Mouse (Mus musculus) liver, embryonic 15.5 days (tissue): ENCODE measurements at regions not wholly inside any gene's neighbourhood (a gene's known extent, or its start where the extent isn't known, plus 50 kb on each side); places are given as distances from the start of the nearest gene placed in this dataset.

Experiments
- ATAC-seq: fragments of 200-750 bp; cut with Nextera tagmentation; 2 replicates; pipeline ENCODE4 v1.8.0; 2017; ENCODE audit warnings: moderate number of reproducible peaks, mild to moderate bottlenecking, moderate library complexity; ENCODE audit not compliant: insufficient read depth
- H3K27ac ChIP-seq: fragments of 300-500 bp; sonication (generic); replicated peaks from 2 replicates; pipeline ENCODE4 v1.5.1; 2015; ENCODE audit warnings: mild to moderate bottlenecking, inconsistent platforms
- H3K27me3 ChIP-seq: fragments of 300-500 bp; sonication (generic); 2 replicates; pipeline ENCODE4 v1.6.1; 2015; ENCODE audit warnings: mild to moderate bottlenecking, inconsistent platforms
- H3K36me3 ChIP-seq: fragments of 300-500 bp; sonication (generic); replicated peaks from 2 replicates; pipeline ENCODE4 v1.6.1; 2015; ENCODE audit warnings: moderate library complexity, mild to moderate bottlenecking, inconsistent platforms
- H3K4me1 ChIP-seq: fragments of 300-500 bp; sonication (generic); replicated peaks from 2 replicates; pipeline ENCODE4 v1.6.1; 2015; ENCODE audit warnings: inconsistent platforms
- H3K4me2 ChIP-seq: fragments of 300-500 bp; sonication (generic); 2 replicates; pipeline ENCODE4 v1.6.1; 2015; ENCODE audit warnings: moderate library complexity, mild to moderate bottlenecking, inconsistent platforms
- H3K4me3 ChIP-seq: fragments of 300-500 bp; sonication (generic); replicated peaks from 2 replicates; pipeline ENCODE4 v1.5.1; 2015; ENCODE audit warnings: mild to moderate bottlenecking, inconsistent platforms
- H3K9ac ChIP-seq: fragments of 300-500 bp; sonication (generic); 2 replicates; pipeline ENCODE4 v1.6.1; 2015; ENCODE audit warnings: moderate library complexity, mild to moderate bottlenecking, inconsistent platforms
- H3K9me3 ChIP-seq: fragments of 300-500 bp; sonication (generic); replicated peaks from 2 replicates; pipeline ENCODE4 v1.6.1; 2016; ENCODE audit warnings: inconsistent platforms
- WGBS: fragments of 180-500 bp; shearing (Covaris S2); methylation state at CpG from one replicate; pipeline ENCODE4 v1.1.7; 2015; ENCODE audit warnings: mixed read lengths; ENCODE audit not compliant: insufficient replicate concordance; 5-methylcytosine and 5-hydroxymethylcytosine counted together

DNA sequence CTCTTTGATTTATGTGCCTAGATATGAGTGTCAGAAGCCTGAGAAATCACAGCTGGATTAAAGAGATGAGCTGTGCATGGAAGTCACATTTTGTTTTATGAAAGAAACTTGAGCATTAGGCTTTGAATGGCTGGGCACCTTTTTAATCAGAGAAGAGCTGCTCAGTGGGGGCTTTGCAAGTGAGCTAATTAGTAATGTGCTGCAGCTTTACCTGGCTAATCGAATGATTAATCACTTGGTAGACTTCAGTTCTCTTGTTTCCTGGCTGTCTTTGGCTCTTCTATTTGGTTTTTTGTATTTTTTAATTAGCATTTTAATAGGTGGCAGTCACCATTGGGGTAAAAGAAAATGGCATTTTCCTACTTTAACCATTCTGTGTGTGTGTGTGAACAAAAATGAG, 278.2 kb upstream of the Gm10192 start:
- Histone ChIP-seq H3K4me1 (no peaks in the 10 kb centered on the region), H3K36me3 (no peaks in the 10 kb centered on the region), H3K9me3 (no peaks in the 10 kb centered on the region), H3K9ac (no peak overlapping the region), H3K27me3 (no peaks in the 10 kb centered on the region), H3K4me3 (no peak overlapping the region), H3K27ac (no peak overlapping the region), H3K4me2 (no peak overlapping the region)
- 67% methylated on average over 1 of the region's 1 CpGs for WGBS
- ATAC-seq: no peak

DNA sequence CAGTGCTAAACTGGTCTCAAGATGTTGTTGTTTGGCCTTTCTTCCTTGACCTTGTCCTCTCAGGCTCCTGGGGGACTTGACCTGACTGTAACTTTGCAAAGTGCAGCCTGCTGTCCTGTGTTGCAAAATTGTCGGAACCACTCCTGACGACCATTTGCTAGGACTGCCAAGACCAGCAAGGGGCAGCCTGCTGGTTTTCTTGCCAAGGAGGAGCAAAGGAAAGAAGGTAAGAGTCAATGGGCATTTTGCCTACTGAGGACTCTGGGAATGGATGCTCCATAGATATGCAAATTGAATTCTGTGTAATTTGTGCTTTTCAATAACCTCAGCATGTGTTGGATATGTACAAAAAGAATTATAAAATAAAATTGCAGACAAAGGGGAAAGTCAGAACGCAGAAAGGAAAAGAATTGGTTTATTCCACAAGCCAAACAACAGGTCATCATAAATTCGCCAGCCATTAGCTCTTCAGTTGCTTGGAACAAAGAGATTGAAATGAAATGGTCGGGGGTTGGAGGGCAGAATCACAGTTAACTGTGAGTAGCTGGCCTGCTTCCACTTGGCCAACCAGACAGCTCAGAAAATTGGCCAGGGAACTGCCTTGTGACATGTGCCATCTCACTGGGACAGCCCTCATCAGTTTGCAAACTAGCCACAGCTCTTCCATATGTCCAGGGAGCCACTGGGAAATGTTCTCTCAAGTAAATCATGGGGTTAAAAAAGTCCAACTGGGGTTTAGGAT, 256.5 kb upstream of the Gm10192 start:
- no peaks in the 10 kb centered on the region for H3K27me3 ChIP-seq
- no peak overlapping the region for H3K4me3 ChIP-seq
- H3K4me2 ChIP-seq: no peak overlapping the region
- H3K9ac ChIP-seq: no peak overlapping the region
- no peak for ATAC-seq
- no peaks in the 10 kb centered on the region for H3K9me3 ChIP-seq
- no peak overlapping the region for H3K27ac ChIP-seq
- H3K4me1 ChIP-seq: no peaks in the 10 kb centered on the region
- WGBS: 44% methylated on average over 5 of the region's 5 CpGs
- no peaks in the 10 kb centered on the region for H3K36me3 ChIP-seq

DNA sequence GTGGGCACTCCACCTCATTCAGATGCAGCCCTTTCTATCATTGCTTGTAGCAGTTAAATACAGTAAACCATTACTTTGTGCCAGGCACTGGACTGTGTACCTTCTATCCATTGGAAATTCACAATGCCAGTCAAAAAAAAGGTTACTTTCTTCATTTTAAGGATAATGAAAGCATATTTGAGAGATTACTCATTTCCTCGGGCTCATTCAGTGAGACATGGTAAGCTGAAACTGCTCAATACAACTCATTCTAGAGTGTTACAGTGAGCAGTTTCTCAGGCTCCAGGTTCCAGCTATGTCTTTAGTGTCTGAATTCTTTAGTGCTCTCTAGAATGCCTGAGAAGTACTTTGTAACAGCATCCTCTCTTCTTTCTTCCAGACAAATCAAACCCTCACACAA, 249.7 kb upstream of the Gm10192 start:
- Histone ChIP-seq H3K4me3 (no peak overlapping the region), H3K27ac (no peak overlapping the region), H3K4me1 (no peaks in the 10 kb centered on the region), H3K9ac (no peak overlapping the region), H3K4me2 (no peak overlapping the region), H3K36me3 (no peaks in the 10 kb centered on the region), H3K9me3 (no peaks in the 10 kb centered on the region), H3K27me3 (no peaks in the 10 kb centered on the region)
- no peak for ATAC-seq
- 54% methylated on average over 1 of the region's 1 CpGs for WGBS

DNA sequence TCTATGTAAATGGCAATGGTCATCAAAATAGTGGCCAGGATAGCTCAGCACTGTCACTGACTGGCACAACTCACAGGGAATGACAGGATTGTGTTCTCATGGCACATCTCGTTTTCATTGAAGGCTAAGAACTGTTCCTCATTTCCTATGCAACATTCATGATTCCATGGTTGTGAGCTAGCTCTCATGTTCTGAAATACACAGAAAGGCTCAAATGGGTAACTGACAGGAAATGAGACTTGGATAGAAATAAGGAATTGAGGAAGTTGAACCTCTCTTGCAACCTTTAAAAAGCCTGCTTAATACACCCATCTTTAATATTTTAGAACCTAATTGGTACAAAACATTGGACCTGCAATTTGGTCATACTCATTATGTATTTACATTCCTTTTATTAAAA, 249.1 kb upstream of the Gm10192 start:
- no peaks in the 10 kb centered on the region for H3K36me3 ChIP-seq
- no peak overlapping the region for H3K4me3 ChIP-seq
- no peaks in the 10 kb centered on the region for H3K4me1 ChIP-seq
- no peak overlapping the region for H3K9ac ChIP-seq
- WGBS: 23% methylated on average over 1 of the region's 1 CpGs
- no peaks in the 10 kb centered on the region for H3K27me3 ChIP-seq
- no peaks in the 10 kb centered on the region for H3K9me3 ChIP-seq
- no peak overlapping the region for H3K27ac ChIP-seq
- no peak overlapping the region for H3K4me2 ChIP-seq
- no peak for ATAC-seq

DNA sequence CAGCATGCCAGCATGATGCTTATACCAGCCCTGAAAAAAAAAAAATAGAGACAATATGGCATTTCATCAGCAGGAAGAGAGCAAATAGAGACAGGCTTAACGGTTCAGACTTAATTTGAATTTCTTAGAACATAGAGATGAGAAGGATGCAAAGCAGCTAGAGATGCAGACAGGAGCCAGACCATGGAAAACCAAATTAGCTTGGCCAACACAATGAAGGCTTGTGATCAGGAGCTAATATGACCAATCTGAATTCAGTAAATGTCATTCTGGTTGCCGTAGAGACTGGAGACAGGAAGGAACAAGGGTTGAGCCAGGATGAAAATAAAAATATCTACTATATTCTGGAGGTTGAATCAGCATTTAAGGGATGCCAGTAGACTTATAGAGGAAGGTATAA, 248.3 kb upstream of the Gm10192 start:
- Histone ChIP-seq H3K27ac (no peak overlapping the region), H3K9ac (no peak overlapping the region), H3K4me2 (no peak overlapping the region), H3K36me3 (no peaks in the 10 kb centered on the region), H3K27me3 (no peaks in the 10 kb centered on the region), H3K4me1 (no peaks in the 10 kb centered on the region), H3K4me3 (no peak overlapping the region), H3K9me3 (no peaks in the 10 kb centered on the region)
- WGBS: 66% methylated on average over 2 of the region's 2 CpGs
- no peak for ATAC-seq

DNA sequence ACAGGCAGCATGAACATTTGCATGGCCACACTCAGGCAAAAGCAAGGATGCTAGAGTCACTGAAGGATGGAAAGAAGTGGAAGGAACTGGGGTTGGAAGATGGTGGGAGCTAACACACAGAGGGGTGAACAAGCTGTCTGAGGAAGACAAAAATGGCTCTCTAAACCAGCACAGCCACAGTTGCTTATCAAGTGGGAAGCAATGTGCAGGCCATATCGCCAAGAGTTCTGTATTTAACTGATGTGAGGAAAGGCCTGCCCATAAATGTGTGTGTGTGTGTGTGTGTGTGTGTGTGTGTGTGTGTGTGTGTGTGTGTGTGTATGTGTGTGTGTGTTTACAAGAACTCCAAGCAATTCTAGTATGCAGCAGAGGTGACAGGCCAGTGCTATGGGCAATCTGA, 236.9 kb upstream of the Gm10192 start:
- Histone ChIP-seq H3K27ac (no peak overlapping the region), H3K4me2 (no peak overlapping the region)
- 57% methylated on average over 1 of the region's 1 CpGs for WGBS

DNA sequence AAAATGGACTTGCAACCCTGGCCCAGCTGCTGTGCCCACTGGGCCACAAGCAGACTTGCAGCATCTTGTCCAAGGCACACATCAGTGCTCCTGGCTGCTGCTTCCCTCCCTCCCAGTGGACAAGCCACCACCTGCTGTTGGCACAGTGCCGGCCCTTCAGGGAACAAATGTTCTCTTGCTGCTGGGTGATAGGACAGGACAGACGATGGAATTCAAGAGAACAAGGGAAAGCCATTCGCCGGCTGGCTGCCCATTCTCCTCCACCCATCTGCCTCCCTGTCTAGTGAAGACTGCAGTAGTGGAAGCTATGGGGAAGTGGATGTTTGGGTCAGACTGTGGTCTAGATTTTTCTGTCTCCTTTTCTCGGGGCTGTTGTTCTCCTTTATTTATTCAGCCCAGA, 235.7 kb upstream of the Gm10192 start:
- 42% methylated on average over 5 of the region's 5 CpGs for WGBS
- Histone ChIP-seq H3K27me3 (no peaks in the 10 kb centered on the region), H3K4me1 (no peaks in the 10 kb centered on the region), H3K4me2 (no peak overlapping the region), H3K4me3 (no peak overlapping the region), H3K9me3 (no peaks in the 10 kb centered on the region), H3K27ac (no peak overlapping the region), H3K36me3 (no peaks in the 10 kb centered on the region), H3K9ac (no peak overlapping the region)
- ATAC-seq: no peak

More for the DNA sequence above, 236.9 kb upstream of the Gm10192 start:
- Histone ChIP-seq H3K9ac (no peak overlapping the region), H3K9me3 (no peaks in the 10 kb centered on the region), H3K4me1 (no peaks in the 10 kb centered on the region), H3K4me3 (no peak overlapping the region), H3K36me3 (no peaks in the 10 kb centered on the region), H3K27me3 (no peaks in the 10 kb centered on the region)
- ATAC-seq: no peak

DNA sequence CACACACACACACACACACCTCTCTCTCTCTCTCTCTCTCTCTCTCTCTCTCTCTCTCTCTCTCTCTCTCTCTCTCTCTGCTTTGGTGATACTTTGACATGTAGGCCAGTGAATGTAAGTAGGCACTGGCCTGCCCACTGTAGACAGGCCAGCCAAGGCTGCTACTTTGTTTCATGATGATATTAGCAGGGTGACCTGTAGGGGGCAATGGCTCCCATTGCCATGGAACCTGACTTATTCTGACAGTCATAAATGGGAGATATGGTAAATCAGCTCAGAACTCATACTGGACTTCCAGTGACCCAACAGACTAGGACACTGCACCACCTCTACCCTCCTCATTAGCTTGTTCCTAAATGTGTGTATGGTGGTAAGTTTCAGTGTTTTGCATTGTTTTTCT, 235.0 kb upstream of the Gm10192 start:
- Histone ChIP-seq H3K27ac (no peak overlapping the region), H3K4me3 (no peak overlapping the region), H3K9ac (no peak overlapping the region), H3K4me1 (no peaks in the 10 kb centered on the region), H3K4me2 (no peak overlapping the region), H3K36me3 (no peaks in the 10 kb centered on the region), H3K27me3 (no peaks in the 10 kb centered on the region), H3K9me3 (no peaks in the 10 kb centered on the region)
- ATAC-seq: no peak

DNA sequence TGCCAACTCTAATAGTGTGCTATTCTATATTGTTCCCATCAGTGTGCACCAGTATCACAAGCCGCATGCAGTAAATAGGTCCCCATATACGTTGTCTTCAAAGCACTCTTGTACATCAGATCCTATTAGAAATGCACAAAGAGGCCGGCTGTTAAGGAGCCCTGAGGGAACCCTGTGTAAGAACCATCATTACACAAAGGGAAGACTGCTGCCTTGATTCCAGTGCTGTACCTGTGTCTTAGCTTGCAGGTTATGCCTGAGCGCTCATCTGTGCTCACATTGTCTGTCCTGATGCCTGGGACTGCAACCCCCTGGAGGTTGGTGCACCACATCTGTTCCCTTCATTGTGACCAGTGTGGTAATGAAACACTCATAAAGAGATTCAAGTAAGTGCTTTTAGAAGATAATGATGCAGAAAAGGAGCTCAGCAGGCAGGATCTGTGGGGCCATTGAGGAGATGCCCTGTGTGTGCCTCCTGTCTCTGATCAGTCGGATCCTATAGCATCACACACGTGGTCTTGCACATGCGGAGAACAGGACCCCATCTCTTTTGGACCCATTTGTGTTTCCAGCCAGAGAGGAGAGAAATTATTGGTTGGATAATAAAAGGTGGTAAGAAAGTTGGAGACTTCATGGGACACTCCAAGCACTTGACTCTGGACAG, 225.8 kb upstream of the Gm10192 start:
- Histone ChIP-seq H3K36me3 (no peaks in the 10 kb centered on the region), H3K27ac (no peak overlapping the region), H3K9me3 (no peaks in the 10 kb centered on the region), H3K27me3 (no peaks in the 10 kb centered on the region), H3K9ac (no peak overlapping the region), H3K4me1 (no peaks in the 10 kb centered on the region), H3K4me2 (no peak overlapping the region), H3K4me3 (no peak overlapping the region)
- WGBS: 72% methylated on average over 7 of the region's 7 CpGs
- no peak for ATAC-seq

DNA sequence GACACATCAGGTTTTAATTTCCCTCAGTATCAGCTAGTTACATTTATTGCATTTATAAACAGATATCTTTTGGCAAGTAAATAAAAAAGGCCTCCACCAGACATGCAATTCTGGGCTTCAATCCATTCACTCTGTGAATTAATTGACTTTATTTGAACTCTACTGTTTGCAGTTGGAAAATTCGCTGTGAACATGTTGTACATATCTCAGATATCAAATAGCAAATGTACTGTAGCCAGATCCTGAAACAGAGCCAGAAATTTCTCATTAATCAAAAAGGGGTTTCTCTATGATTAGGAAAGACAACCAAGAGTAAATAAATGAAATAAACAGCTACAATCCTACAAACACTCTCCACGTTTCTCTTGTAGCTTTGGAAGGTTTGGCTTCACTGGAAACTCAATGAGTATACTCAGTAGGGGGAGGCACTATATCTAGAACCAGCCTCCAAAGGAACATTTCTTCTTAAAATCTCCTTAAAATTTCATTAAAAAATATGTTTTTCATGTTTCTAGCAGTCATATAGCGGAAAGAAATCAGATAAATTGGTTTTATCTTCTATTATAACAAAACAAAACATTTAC, 211.8 kb upstream of the Gm10192 start:
- Histone ChIP-seq H3K4me1 (no peaks in the 10 kb centered on the region), H3K9me3 (no peaks in the 10 kb centered on the region), H3K27ac (no peak overlapping the region), H3K36me3 (no peaks in the 10 kb centered on the region), H3K27me3 (no peaks in the 10 kb centered on the region), H3K4me2 (no peak overlapping the region), H3K4me3 (no peak overlapping the region), H3K9ac (no peak overlapping the region)
- WGBS: 50% methylated on average over 3 of the region's 3 CpGs
- ATAC-seq: no peak

DNA sequence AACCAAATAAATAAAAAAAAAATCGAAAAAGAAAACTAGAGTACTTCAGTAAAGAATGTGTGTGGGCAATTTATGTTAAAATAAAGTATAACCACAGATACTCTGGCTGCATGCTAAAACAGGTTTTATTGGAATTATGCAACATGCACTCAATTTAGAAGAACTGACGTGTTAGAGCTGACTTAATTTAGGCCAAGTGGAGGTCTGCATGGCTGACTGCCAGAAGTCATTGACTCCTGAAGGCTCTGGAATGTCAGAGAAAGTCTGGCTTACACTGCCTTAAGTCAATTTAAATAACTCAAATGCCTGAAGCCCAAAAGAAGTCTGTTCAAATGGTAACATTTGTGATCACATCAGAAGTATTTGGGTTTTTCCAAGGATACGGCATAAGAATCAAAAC, 198.1 kb upstream of the Gm10192 start:
- no peak overlapping the region for H3K27ac ChIP-seq
- ATAC-seq: no peak
- no peak overlapping the region for H3K9ac ChIP-seq
- no peaks in the 10 kb centered on the region for H3K27me3 ChIP-seq
- H3K36me3 ChIP-seq: no peaks in the 10 kb centered on the region
- H3K9me3 ChIP-seq: no peaks in the 10 kb centered on the region
- H3K4me1 ChIP-seq: no peaks in the 10 kb centered on the region
- no peak overlapping the region for H3K4me3 ChIP-seq
- WGBS: 44% methylated on average over 3 of the region's 3 CpGs
- no peak overlapping the region for H3K4me2 ChIP-seq
